Mouse (Mus musculus): ENCODE measurements around the gene Gm3138.
"Not testable (repeated sequence)": the region's sequence is repeated elsewhere in the genome, so short reads cannot be mapped to it uniquely, and the experiment has no call there.

- TF ChIP-seq CTCF, EP300 (IDR thresholded peaks at IDR 0.05; ENCODE audit: low read depth): not testable (repeated sequence)
These were observed at the start of gene Gm3138 for GRCm38 (mm10) chr14:4249331-4249730.
